Mouse (Mus musculus): ENCODE measurements around the gene Rprd1b. TPM values are rescaled to one million over a fixed set of nuclear protein-coding genes. Genes with fewer than 3 reads are reported as not detected.
"Not testable (repeated sequence)": the region's sequence is repeated elsewhere in the genome, so short reads cannot be mapped to it uniquely, and the experiment has no call there.

Gene Rprd1b
- total RNA-seq, 2 experiments from 2014 or later, result 37.3 to 39.1 TPM

- intact Hi-C loops (cut with DNase I), result no loop called here
- no peak for DNase-seq (ENCODE audit: extremely low spot score in 1 of 2, low spot score in 2 of 2)
Measured at GRCm38 (mm10) chr2:158037571-158037970, 9.3 kb downstream of the Rprd1b start.

GRCm38 (mm10) chr2:158039662-158040061, 11.4 kb downstream of the Rprd1b start:
- intact Hi-C loops (cut with DNase I), result no loop called here
- DNase-seq (ENCODE audit: extremely low spot score in 1 of 2, low spot score in 2 of 2), result no peak

- intact Hi-C loops (cut with DNase I), result no loop called here
- no peak for DNase-seq (ENCODE audit: extremely low spot score in 1 of 2, low spot score in 2 of 2)
Measured at GRCm38 (mm10) chr2:158040396-158040795, 12.1 kb downstream of the Rprd1b start.

DNA sequence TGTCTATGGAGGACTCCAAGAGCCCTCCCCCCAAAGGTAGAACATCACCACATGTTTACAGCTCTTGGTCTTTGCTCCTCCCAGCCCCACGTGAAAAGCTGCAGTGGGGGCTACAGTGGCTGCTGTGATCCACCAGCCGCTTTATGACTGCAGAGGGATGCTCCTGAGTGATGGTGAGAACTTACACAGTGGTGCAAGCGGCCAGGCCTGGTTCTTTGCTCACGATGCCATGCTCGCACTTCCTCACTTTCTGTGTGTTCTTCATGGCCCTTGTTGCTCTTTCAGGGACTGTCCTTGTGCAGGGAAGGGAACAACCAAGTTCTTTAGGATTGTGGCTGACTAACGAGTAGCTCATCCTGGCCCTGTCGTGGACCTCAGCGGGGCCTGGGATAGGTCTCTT, 15.2 kb downstream of the Rprd1b start:
- intact Hi-C loops (cut with DNase I), result no loop called here
- DNase-seq (ENCODE audit: extremely low spot score in 1 of 2, low spot score in 2 of 2), result no peak

DNA sequence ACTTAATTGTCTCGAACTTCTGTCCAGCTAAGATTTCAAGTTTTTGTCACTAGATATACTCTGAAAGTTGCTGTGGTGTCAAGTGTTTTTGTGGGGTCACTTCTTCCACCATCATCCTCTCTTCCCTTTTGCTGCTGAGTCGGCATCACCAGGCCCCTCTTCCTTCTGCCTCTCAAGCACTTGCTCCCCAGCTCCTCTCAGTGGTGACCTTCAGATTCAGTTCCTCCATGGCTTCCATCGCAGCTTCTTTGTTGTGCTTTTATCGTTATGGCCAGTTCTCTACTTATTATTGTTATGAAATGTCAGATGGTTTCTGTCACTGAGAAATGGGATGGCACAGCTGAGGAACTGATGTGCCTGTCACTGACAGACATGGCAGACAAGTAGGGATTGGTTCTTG, 17.9 kb downstream of the Rprd1b start:
- intact Hi-C loops (cut with DNase I), result no loop called here
- DNase-seq (ENCODE audit: extremely low spot score in 1 of 2, low spot score in 2 of 2), result no peak

DNA sequence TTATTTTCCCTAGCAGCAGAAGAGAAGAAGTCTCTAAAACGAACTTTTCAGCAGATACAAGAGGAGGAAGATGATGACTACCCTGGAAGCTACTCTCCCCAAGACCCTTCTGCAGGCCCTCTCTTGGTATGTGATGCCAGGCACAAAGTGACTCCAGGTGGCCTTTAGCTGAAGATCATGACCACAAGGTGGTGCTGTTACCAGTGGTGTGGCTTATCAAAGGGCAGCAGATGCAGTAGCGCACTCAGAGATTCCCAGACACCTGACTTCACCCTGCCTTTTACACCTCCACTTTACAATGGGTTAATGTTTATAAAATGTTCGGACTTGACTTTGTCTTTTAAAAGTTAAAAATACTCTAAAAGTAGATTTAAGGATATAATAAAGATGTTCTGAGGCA, 19.6 kb downstream of the Rprd1b start:
- DNase-seq (ENCODE audit: extremely low spot score in 1 of 2, low spot score in 2 of 2), result peak in 1 of 2 experiments; percentile 44
- intact Hi-C loops (cut with DNase I), result no loop called here

- intact Hi-C loops (cut with DNase I), result no loop called here
- DNase-seq (ENCODE audit: extremely low spot score in 1 of 2, low spot score in 2 of 2), result no peak
Measured at GRCm38 (mm10) chr2:158048718-158049117, 20.4 kb downstream of the Rprd1b start.

- intact Hi-C loops (cut with DNase I), result no loop called here
Measured at GRCm38 (mm10) chr2:158050116-158050515, 21.8 kb downstream of the Rprd1b start.

DNA sequence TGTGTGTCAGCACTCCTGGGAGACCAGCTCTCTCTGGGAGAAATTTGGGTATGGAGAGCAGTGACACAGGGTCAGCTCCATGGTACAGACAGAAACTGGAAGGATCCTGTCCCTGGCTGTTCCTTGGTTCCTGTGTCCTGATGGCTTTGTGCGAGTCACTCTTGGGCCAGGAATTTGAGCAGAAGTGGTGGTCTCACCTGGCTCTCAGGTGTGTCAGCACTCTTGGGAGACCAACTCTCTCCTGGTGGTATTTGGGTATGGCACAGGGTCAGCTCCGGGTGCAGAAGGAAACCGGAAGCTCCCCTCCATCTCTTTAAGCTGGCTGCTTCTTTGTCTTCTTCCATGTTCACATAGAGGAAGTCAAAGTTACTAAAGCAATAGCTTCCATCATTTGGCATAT, 26.3 kb downstream of the Rprd1b start:
- intact Hi-C loops (cut with DNase I), result no loop called here
- no peak for DNase-seq (ENCODE audit: extremely low spot score in 1 of 2, low spot score in 2 of 2)

More at GRCm38 (mm10) chr2:158050116-158050515, 21.8 kb downstream of the Rprd1b start:
- DNase-seq (ENCODE audit: extremely low spot score in 1 of 2, low spot score in 2 of 2), result no peak

DNA sequence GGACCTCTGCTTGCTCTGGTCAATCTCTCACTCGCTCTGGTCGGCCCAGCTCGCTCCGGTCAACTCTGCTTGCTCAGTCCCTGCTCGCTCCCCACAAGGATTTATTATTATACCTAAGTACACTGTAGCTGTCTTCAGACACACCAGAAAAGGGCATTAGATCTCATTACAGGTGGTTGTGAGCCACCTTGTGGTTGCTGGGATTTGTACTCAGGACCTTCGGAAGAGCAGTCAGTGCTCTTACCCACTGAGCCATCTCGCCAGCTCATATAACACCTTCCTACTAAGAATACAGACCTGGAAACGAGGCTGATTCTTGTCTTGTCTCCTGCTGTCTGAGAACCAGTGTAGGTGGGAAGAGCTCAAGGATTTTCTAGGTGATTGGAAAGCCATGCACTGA, 27.1 kb downstream of the Rprd1b start:
- intact Hi-C loops (cut with DNase I); DNase-seq (ENCODE audit: extremely low spot score in 1 of 2, low spot score in 2 of 2): not testable (repeated sequence)

DNA sequence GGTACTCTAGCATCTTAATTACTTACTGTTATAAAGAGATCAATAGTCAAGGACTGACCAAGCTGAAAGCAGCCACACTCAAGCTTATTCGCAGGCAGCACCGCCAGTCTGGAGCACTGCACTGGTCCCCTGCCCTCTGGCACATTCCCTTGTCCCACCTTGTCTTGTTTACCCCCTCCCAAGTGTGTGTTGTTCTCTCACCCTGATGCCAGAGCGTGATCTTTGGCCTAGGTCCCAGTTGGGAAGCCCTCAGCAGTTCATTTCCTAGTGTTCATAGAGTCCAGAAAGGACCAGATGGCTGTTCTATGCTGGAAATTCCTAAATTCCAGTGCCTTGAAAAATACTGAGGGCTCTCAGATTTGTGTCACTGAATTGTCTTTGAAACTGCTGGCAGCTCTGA, 28.7 kb downstream of the Rprd1b start:
- intact Hi-C loops (cut with DNase I), result no loop called here
- no peak for DNase-seq (ENCODE audit: extremely low spot score in 1 of 2, low spot score in 2 of 2)

- intact Hi-C loops (cut with DNase I), result no loop called here
Measured at GRCm38 (mm10) chr2:158058534-158058933, 30.2 kb downstream of the Rprd1b start.

GRCm38 (mm10) chr2:158059666-158060105, 31.4 kb downstream of the Rprd1b start:
- intact Hi-C loops (cut with DNase I), result loop anchor here (10.0 kb wide), 1 partner anchor 285 kb away; no protein-coding TSS in a partner anchor
- no peak for DNase-seq (ENCODE audit: extremely low spot score in 1 of 2, low spot score in 2 of 2)

More at GRCm38 (mm10) chr2:158058534-158058933, 30.2 kb downstream of the Rprd1b start:
- peak; percentile 41 to 60 for DNase-seq (ENCODE audit: extremely low spot score in 1 of 2, low spot score in 2 of 2)

- intact Hi-C loops (cut with DNase I), result loop anchor here (10.0 kb wide), 1 partner anchor 282 kb away; no protein-coding TSS in a partner anchor
- DNase-seq (ENCODE audit: extremely low spot score in 1 of 2, low spot score in 2 of 2), result no peak
Measured at GRCm38 (mm10) chr2:158063036-158063435, 34.7 kb downstream of the Rprd1b start.

DNA sequence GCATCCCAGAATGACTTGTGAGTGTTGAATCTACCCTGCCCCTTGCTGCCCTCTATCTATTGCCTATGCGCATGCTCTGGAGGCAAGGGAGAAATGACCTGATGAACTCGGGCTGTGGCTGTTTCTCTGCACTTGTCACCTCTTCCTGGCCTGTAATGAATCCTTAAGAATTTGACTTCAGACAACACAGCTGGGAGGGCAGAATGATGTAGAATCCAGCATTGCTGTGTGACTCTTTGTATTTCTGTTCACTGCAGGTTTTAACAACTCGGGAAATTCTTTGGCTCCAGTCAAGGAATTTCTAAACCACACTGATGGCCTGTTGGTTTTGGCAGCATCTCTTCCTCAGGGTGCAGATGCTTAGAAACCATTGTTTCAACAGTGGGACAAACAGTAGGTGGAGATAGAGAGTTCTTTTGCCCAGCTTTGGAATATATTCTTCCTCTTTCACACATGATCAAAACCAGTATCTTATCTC, 36.3 kb downstream of the Rprd1b start:
- peak in 1 of 2 experiments; percentile 12 for DNase-seq (ENCODE audit: extremely low spot score in 1 of 2, low spot score in 2 of 2)
- intact Hi-C loops (cut with DNase I), result loop anchor here (10.0 kb wide), 1 partner anchor 280 kb away; no protein-coding TSS in a partner anchor

- DNase-seq (ENCODE audit: extremely low spot score in 1 of 2, low spot score in 2 of 2), result no peak
- intact Hi-C loops (cut with DNase I), result loop anchor here (10.0 kb wide), 1 partner anchor 280 kb away; no protein-coding TSS in a partner anchor
Measured at GRCm38 (mm10) chr2:158065064-158065463, 36.8 kb downstream of the Rprd1b start.

DNA sequence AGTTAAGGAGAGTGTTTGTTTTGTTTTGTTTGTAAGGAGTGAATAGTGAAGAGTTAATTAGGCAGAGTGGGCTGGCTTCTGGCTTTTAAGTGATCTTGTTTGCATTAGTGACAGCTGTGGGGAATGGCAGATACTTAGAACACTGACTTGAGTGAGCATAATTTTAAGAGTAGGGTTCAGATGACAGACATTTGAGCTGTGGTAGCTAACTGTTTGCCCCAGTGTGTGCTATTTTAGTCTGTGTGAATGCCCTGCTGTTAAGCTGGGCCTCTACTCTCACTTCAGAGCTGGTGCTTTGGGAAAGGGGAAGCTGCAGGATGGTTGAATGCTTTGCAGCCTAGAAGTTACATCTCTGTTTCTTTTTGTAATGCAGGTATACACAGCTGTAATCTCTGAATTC, 38.2 kb downstream of the Rprd1b start:
- no peak for DNase-seq (ENCODE audit: extremely low spot score in 1 of 2, low spot score in 2 of 2)
- intact Hi-C loops (cut with DNase I), result loop anchor here (10.0 kb wide), 1 partner anchor 278 kb away; no protein-coding TSS in a partner anchor

DNA sequence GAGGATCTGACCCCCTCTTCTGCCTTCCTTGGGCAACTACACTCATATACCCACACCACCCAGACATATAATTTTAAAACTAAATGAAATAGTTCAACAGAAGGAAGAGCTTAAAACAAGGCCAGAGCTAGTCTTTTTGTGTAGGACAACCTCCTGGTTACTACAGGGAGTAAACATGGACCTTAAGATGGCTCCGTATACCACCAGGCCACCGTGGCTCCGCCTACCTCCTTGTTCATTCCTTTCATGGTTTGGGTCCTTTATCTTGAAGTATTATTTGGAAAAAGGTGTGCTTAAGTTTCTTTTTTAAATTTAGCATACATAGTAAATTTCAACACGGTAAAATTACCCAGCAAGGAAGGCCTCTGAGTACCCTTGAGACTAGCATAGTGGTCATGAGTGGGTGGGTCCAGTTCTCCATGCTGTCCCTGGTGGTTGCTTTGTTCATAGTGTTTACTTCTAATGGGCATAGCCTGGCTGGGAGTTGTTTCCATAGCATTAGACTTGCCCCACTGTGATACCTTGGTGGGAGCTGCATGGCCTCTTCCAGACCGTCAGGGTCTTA, 39.0 kb downstream of the Rprd1b start:
- no peak for DNase-seq (ENCODE audit: extremely low spot score in 1 of 2, low spot score in 2 of 2)
- intact Hi-C loops (cut with DNase I), result loop anchor here (10.0 kb wide), 1 partner anchor 277 kb away; no protein-coding TSS in a partner anchor

GRCm38 (mm10) chr2:158068444-158068971, 40.2 kb downstream of the Rprd1b start:
- no peak for DNase-seq (ENCODE audit: extremely low spot score in 1 of 2, low spot score in 2 of 2)
- intact Hi-C loops (cut with DNase I), result loop anchor here (10.0 kb wide), 1 partner anchor 276 kb away; no protein-coding TSS in a partner anchor
